7 mouse cellular contexts compared by ENCODE assay signal in the genomic region with DNA sequence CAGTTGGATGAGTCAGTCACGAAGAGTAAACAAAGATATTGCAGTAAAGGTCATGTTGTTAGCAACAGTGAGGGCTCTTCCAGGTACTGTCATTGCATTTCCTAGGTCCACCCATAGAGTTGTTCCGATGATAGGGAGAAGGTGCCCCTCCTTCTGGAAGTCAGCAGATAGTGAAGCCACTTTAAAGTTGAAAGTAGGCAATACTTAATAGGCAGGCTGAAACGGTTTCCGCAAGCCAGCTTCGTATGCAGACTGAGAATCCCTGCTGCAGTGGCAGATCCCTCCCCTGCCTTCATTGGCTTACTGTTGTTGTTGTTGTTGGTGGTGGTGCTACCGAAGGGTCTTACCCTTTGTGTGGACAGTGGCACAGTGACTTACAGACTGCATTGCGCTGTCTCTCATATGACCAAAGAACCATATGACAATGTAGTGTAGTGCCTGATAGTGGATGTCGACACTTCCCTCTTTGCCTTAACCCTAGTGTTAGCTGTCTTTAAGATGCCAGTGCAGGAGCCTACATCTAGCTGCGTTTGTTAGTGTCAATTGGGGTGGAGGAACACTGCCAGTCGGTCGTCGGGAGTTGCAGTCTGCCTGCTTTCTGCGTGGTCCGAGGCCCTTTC. TPM values are rescaled to one million over a fixed set of nuclear protein-coding genes. Genes with fewer than 3 reads are reported as not detected.
DNase-seq lines count a peak whose midpoint lies in the region; ATAC-seq and TF ChIP-seq lines count a peak whose summit lies in the region.

No protein-coding gene starts in this region.

- H3K9me3 ChIP-seq in embryonic facial prominence, embryonic 10.5 days = no peaks in the 10 kb centered on the region
- H3K9me3 ChIP-seq in hindbrain, postnatal 0 days (ENCODE audit: low read length) = no peaks in the 10 kb centered on the region

- no peak for TF ChIP-seq POLR2A in thymus, adult 2 months (IDR thresholded peaks at IDR 0.05; ENCODE audit: control insufficient read depth, extremely low read depth, insufficient read depth, low read length, poor library complexity)

- no peak for DNase-seq in thymus, adult 2 months
- DNase-seq in thymus, postnatal 0 days (ENCODE audit: low spot score) = no peak
- no peak for DNase-seq in embryonic facial prominence, embryonic 10.5 days (ENCODE audit: low spot score)
- DNase-seq in hindbrain, postnatal 0 days (ENCODE audit: low spot score) = peak; percentile 39
- DNase-seq in natural killer cell, adult 2 months (ENCODE audit: low spot score in 2 of 2) = no peak
- no peak for DNase-seq in layer of hippocampus, adult 8-10 months (ENCODE audit: low spot score in 2 of 2)

- peak overlapping the region; percentile 64 for H3K4me3 ChIP-seq in thymus, adult 2 months (ENCODE audit: control insufficient read depth, insufficient read depth, low read length)
- H3K4me3 ChIP-seq in embryonic facial prominence, embryonic 10.5 days = peak overlapping the region; percentile 82
- H3K4me3 ChIP-seq in hindbrain, postnatal 0 days (ENCODE audit: low read length) = peak overlapping the region; percentile 71

- no peaks in the 10 kb centered on the region for H3K27me3 ChIP-seq in thymus, adult 2 months (ENCODE audit: control insufficient read depth, insufficient read depth, low read length)
- H3K27me3 ChIP-seq in embryonic facial prominence, embryonic 10.5 days (replicated peaks; ENCODE audit: low read depth, poor library complexity, severe bottlenecking) = peaks cover 17% of the 10 kb centered on the region
- no peaks in the 10 kb centered on the region for H3K27me3 ChIP-seq in hindbrain, postnatal 0 days (ENCODE audit: insufficient read depth, low read length)

- H3K4me2 ChIP-seq in hindbrain, postnatal 0 days (ENCODE audit: low read depth, low read length) = peak overlapping the region; percentile 74

- peak overlapping the region; percentile 81 for H3K9ac ChIP-seq in hindbrain, postnatal 0 days (replicated peaks; ENCODE audit: low read length)

- H3K27ac ChIP-seq in thymus, adult 2 months (ENCODE audit: control insufficient read depth, insufficient read depth, low read length) = no peak overlapping the region
- peak overlapping the region; percentile 92 for H3K27ac ChIP-seq in embryonic facial prominence, embryonic 10.5 days (replicated peaks)
- H3K27ac ChIP-seq in hindbrain, postnatal 0 days = peak overlapping the region; percentile 92

- H3K4me1 ChIP-seq in thymus, adult 2 months (replicated peaks; ENCODE audit: control insufficient read depth, insufficient read depth, low read length) = peaks cover 4% of the 10 kb centered on the region
- peaks cover 17% of the 10 kb centered on the region for H3K4me1 ChIP-seq in embryonic facial prominence, embryonic 10.5 days
- H3K4me1 ChIP-seq in hindbrain, postnatal 0 days (ENCODE audit: insufficient read depth, low read length) = no peaks in the 10 kb centered on the region; the same call in 1 of the 2 replicates

- WGBS in thymus, adult 2 months = 26% methylated on average over 14 of the region's 14 CpGs
- 17% methylated on average over 14 of the region's 14 CpGs for WGBS in embryonic facial prominence, embryonic 10.5 days
- 11% methylated on average over 14 of the region's 14 CpGs for WGBS in hindbrain, postnatal 0 days

- no peak for TF ChIP-seq CTCF in thymus, adult 2 months (IDR thresholded peaks at IDR 0.05; ENCODE audit: borderline replicate concordance, control insufficient read depth, extremely low read depth, insufficient read depth, low read length, poor library complexity)
- TF ChIP-seq CTCF in hindbrain, postnatal 0 days (IDR thresholded peaks at IDR 0.05; ENCODE audit: low read depth) = peak; percentile 47

- ATAC-seq in hindbrain, postnatal 0 days = peak; percentile 64
- ATAC-seq in megakaryocyte progenitor cell, adult 5-6 weeks (replicated peaks; ENCODE audit: poor library complexity) = peak; percentile 69

- no peaks in the 10 kb centered on the region for H3K36me3 ChIP-seq in thymus, adult 2 months (ENCODE audit: control insufficient read depth, insufficient read depth, low read length)
- H3K36me3 ChIP-seq in embryonic facial prominence, embryonic 10.5 days (replicated peaks) = no peaks in the 10 kb centered on the region
- no peaks in the 10 kb centered on the region for H3K36me3 ChIP-seq in hindbrain, postnatal 0 days (ENCODE audit: insufficient read depth, low read length)

RNA-seq across cellular contexts. Expression of a gene that starts 0.4 kb away (rescaled TPM):
- 4.7 and 4.8 TPM in 2 replicates for polyA plus RNA-seq in thymus, adult 2 months (2012; rRNA removed)
- 4.1 and 4.9 TPM in 2 replicates for polyA plus RNA-seq in thymus, postnatal 0 days (2015; fragmentation: Nextera tagmentation; extraction: Ambion mirVana)
- 10.7 and 11.5 TPM in 2 replicates for polyA plus RNA-seq in embryonic facial prominence, embryonic 10.5 days (2016; fragmentation: Nextera tagmentation; extraction: Ambion mirVana)
- 43.6 and 47.4 TPM in 2 replicates for total RNA-seq in hindbrain, postnatal 0 days (2014; rRNA removed)
- polyA plus RNA-seq in hindbrain, postnatal 0 days (2015; fragmentation: Nextera tagmentation; extraction: Ambion mirVana) = 23.7 and 26.7 TPM in 2 replicates
- 10.7 and 11.5 TPM in 2 replicates for total RNA-seq in megakaryocyte progenitor cell, adult 5-6 weeks (2015)
- 11.0 and 12.6 TPM in 2 replicates for total RNA-seq in megakaryocyte progenitor cell, adult 5-6 weeks (2017)
- 10 to 100 TPM; 40.4 to 48.4 (median 43.7) TPM for total RNA-seq in layer of hippocampus, adult 8-10 months (2022)
